Mouse (Mus musculus) Patski (cell line): Measurements from ENCODE around the gene Sdc1. TPM values are rescaled to one million over a fixed set of nuclear protein-coding genes. Genes with fewer than 3 reads are reported as not detected.

Experiments used
- ATAC-seq: fragments of 100-300 bp; one replicate; pipeline ENCODE4 v1.8.0; 2021
- CTCF ChIA-PET: fragments of 350-600 bp; sonication (Branson Sonifier 250); formaldehyde crosslinking; loops from one replicate; lab custom pipeline; 2022; ENCODE audit warnings: inconsistent platforms; lab: Charles Lee
- POLR2A ChIA-PET: fragments of 350-600 bp; sonication (Branson Sonifier 250); formaldehyde crosslinking; loops from one replicate; lab custom pipeline; 2022; ENCODE audit warnings: antibody characterized with exemption, inconsistent platforms; lab: Charles Lee
- DNase-seq: peaks from one replicate; pipeline ENCODE4 v3.0.0-alpha.2; 2011; ENCODE audit warnings: low read depth, low spot score
- H3K27me3 ChIP-seq: fragments of 371-371 bp; one replicate; pipeline ENCODE4 v1.5.1; 2021
- CTCF ChIP-seq: fragments of 100-300 bp; IDR thresholded peaks from one replicate; pipeline ENCODE4 v1.5.1; 2021
- in situ Hi-C: fragments of 300-500 bp; cut with MboI; formaldehyde crosslinking; loops from 3 replicates; pipeline ENCODE4 v1.11.1; 2018; ENCODE audit warnings: low pct_unique_long_range_greater_than_20kb, mixed read lengths
- polyA plus RNA-seq: library from polyadenylated mRNA; unstranded; gene quantifications from one replicate; pipeline ENCODE4 v1.2.3, GENCODE M21; 2021

Sdc1 gene
- polyA plus RNA-seq, 1 experiment from 2014 or later = 121 TPM

- ATAC-seq = no peak
- POLR2A ChIA-PET = no interaction called here
- no peak for DNase-seq
- in situ Hi-C loops = no loop called here
- TF ChIP-seq CTCF = no peak
- H3K27me3 ChIP-seq = no peaks in the 10 kb centered on the region
- CTCF ChIA-PET = interaction anchor here (1.8 kb wide), 1 partner anchor 14 kb away, joined by 4 read pairs; no protein-coding TSS in a partner anchor
Measured at GRCm38 (mm10) chr12:8798486-8799020, 27.4 kb downstream of the Sdc1 start.

DNA sequence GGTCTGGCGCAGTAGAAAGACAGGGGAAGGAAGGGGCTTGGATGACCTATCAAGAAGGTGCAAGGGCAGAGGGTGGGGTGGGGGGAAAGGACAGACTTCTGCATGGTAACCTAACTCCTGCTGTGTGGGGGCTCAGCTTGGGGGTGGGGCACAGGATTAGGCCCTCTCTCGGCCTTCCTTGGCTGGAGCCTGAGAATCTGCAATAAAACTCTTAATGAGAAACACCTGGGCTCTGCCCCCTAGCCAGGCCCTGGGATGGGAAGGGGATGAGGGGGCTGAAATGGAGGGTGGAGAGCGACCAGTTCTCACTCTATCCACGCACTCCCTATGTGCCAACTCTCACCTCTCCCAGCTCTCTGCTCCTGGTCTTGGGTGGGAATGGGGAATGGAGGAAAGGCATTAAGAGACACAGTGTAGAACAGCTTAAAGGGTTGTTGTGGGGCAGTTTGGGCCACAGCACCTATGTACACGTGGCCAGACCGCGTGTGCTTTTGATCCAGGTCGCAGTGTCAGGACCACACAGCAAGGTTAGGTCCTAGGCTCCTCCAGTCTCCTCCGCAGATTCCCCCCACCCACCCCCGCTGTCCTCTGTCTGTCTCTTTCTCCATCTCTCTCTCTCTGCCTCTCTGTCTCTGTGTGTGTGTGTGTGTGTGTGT is 32.4 kb downstream of the Sdc1 start:
- no peaks in the 10 kb centered on the region for H3K27me3 ChIP-seq
- DNase-seq (no peak), ATAC-seq (no peak)
- POLR2A ChIA-PET = interaction anchor here (0.6 kb wide), 1 partner anchor 26 kb away, joined by 9 read pairs; no protein-coding TSS in a partner anchor
- CTCF ChIA-PET = interaction anchor here (1.2 kb wide), 1 partner anchor 48 kb away, joined by 3 read pairs; no protein-coding TSS in a partner anchor
- in situ Hi-C loops = no loop called here
- no peak for TF ChIP-seq CTCF

DNA sequence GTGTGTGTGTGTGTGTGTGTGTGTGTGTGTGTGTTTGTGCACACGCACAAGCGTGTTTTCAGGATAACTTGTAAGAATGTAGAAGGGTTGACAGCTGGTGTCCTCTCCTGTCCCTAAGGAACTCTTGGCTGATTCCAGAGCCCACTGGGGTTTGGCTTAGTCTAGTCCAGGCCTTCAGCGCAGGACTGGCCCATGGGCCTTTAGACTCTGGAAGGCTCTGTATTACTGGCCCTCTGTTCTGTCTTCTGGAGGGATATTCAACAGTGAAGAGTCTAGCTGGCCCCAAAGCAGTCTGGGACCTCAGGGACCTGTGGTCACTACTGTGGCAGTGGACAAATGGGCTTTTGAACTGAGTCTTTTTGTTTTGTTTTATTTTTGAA is 32.9 kb downstream of the Sdc1 start:
- in situ Hi-C loops = no loop called here
- no peaks in the 10 kb centered on the region for H3K27me3 ChIP-seq
- ATAC-seq (no peak), DNase-seq (no peak)
- TF ChIP-seq CTCF = no peak
- POLR2A ChIA-PET = no interaction called here
- CTCF ChIA-PET = no interaction called here

- ATAC-seq = peak; percentile 56
- in situ Hi-C loops = loop anchor here (5.0 kb wide), 1 partner anchor 33 kb away; the partner anchor contains the start of gene Sdc1
- ChIA-PET POLR2A (interaction anchor here (0.7 kb wide), 1 partner anchor 111 kb away, joined by 4 read pairs; no protein-coding TSS in a partner anchor), CTCF (no interaction called here)
- no peak for TF ChIP-seq CTCF
- H3K27me3 ChIP-seq = no peaks in the 10 kb centered on the region
- DNase-seq = no peak
Measured at GRCm38 (mm10) chr12:8804934-8805722, 34.0 kb downstream of the Sdc1 start.

DNA sequence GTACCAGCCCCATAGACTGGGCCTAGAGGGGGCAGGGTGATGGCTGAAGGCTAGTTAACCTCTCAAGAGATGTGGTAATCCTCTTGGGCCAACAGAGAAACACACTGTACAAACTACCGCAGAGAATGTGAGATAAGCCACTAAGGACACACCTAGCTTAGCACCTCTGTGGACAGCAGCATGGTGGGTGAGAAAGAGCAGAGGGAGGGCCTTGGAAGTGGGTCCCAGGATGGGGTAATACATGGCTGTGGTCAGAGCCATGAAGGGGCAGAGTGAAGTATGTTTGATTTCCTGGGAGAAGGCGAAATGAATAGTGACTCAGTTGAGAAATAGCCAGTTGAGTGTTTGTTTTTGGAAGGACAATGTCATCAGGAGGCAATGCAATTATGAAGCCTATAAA is 38.0 kb downstream of the Sdc1 start:
- CTCF ChIA-PET = no interaction called here
- no peaks in the 10 kb centered on the region for H3K27me3 ChIP-seq
- POLR2A ChIA-PET = interaction anchor here (0.6 kb wide), 1 partner anchor 446 kb away, joined by 3 read pairs; no protein-coding TSS in a partner anchor
- in situ Hi-C loops = loop anchor here (5.0 kb wide), 1 partner anchor 37 kb away; the partner anchor contains the start of gene Sdc1
- no peak for TF ChIP-seq CTCF
- DNase-seq = peak; percentile 73
- peak; percentile 57 for ATAC-seq

DNA sequence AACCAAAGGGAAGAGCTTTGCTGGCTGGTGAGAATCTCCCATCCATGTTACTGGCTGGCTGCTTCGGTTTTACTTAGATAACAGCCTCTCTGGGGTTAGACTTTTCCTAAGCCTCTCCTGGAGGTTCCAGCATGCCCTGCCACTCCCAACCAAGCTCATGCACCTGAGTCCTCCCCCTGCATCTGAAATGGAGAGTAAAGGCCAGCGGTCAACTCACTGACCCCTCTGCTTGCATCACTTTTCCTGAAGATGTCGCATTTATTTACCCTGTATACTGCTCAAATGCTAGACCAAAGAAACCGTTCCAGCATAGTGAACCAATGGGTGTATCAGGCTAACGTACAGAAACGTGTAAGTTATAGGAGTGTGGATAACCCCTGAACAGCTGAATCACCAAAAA is 38.5 kb downstream of the Sdc1 start:
- ChIA-PET POLR2A (interaction anchor here (0.6 kb wide), 1 partner anchor 445 kb away, joined by 3 read pairs; no protein-coding TSS in a partner anchor), CTCF (no interaction called here)
- no peaks in the 10 kb centered on the region for H3K27me3 ChIP-seq
- TF ChIP-seq CTCF = no peak
- ATAC-seq (no peak), DNase-seq (no peak)
- in situ Hi-C loops = loop anchor here (5.0 kb wide), 1 partner anchor 37 kb away; the partner anchor contains the start of gene Sdc1

DNA sequence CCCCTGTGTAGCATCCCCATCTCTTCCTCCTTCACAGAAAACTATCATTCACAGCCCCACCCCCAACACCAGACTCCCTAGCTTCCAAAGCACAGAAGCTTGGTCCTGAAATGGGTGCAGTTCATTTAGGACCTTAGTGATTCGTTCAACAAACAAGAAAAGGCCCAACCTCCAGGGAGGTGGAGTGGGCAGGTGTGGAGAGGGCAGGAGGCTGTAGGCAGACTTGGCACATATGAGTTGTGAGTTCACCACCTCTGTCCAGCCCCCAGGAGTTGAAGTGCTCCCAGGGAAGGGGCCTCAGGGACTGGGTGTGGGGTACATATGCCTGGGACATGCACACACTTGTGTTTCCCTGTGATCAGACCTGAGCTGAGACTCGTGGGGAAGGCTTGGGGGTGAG is 39.8 kb downstream of the Sdc1 start:
- H3K27me3 ChIP-seq = no peaks in the 10 kb centered on the region
- ATAC-seq = no peak
- CTCF ChIA-PET = interaction anchor here (0.7 to 2.0 kb wide), 4 partner anchors 36 to 71 kb away, joined by 3 to 8 read pairs (median 4); partner anchors contain the start of gene Sdc1
- TF ChIP-seq CTCF = no peak
- in situ Hi-C loops = no loop called here
- DNase-seq = no peak
- POLR2A ChIA-PET = interaction anchor here (0.9 kb wide), 1 partner anchor 40 kb away, joined by 3 read pairs; the partner anchor contains the start of gene Sdc1

DNA sequence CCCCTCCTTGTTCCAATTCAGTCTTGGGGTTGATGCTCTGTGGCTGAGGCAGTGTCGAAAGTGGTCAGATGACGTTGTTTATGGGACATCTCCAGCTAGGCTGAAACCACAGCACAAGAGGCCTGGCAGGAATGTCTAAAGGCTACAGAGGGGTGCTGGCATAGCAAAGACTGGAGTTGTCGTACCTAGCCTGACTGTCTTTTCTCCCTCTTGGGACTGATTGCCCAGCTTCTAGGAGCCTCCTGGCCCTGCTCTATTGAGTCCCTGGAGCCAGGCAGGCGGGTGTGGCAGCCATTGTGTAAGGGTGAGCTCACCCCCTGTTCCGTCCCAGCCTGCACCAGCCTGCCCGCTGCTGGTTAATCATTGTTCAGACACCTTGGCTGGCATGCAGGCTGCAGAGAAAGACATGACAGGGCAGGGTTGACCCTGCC is 40.3 kb downstream of the Sdc1 start:
- no peaks in the 10 kb centered on the region for H3K27me3 ChIP-seq
- ChIA-PET CTCF (interaction anchor here (0.7 to 2.0 kb wide), 4 partner anchors 36 to 70 kb away, joined by 3 to 8 read pairs (median 4); partner anchors contain the start of gene Sdc1), POLR2A (interaction anchor here (0.9 kb wide), 1 partner anchor 10 kb away, joined by 3 read pairs; no protein-coding TSS in a partner anchor)
- ATAC-seq = peak; percentile 77
- in situ Hi-C loops = no loop called here
- TF ChIP-seq CTCF = no peak
- peak; percentile 83 for DNase-seq

DNA sequence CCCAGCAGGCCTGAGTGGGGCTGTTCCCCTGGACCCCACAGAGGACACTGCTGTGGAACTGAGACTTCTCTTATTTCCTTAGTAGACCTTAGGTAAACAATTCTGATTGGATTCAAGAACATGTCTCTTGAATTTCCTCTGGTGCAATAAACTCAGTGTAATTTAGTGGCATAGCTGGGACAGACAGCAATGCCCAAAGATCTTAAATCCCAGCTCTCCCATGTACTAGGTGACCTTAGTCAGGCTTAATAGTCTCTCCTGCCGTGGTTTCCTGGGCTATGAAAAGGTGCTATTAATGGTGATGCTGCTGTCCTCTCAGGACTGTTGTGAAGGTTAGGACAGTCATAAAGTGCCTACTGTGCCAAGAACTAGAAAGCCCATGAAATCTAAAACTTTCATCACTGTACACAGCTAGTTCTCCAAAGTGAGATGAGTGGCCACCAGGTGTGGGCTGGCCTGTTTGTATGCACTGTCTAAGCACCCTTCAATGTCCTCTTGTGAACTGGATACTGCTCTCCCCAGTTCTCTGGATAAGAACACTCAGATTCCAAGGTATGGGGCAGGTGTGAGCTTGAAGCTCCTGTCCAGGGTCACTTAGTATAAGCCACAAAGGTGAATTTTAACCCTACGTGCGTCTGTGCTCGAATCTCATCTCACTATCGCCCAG is 40.9 kb downstream of the Sdc1 start:
- no peak for ATAC-seq
- no peaks in the 10 kb centered on the region for H3K27me3 ChIP-seq
- CTCF ChIA-PET = interaction anchor here (0.7 to 2.0 kb wide), 4 partner anchors 11 to 70 kb away, joined by 3 to 8 read pairs (median 4); partner anchors contain the start of gene Sdc1
- POLR2A ChIA-PET = interaction anchor here (0.9 kb wide), 1 partner anchor 9 kb away, joined by 3 read pairs; no protein-coding TSS in a partner anchor
- DNase-seq = no peak
- in situ Hi-C loops = no loop called here
- no peak for TF ChIP-seq CTCF
